Mouse (Mus musculus): Measurements from ENCODE around the gene Lrch1.

GRCm38 (mm10) chr14:74888103-74888502 is 59.6 kb downstream of the Lrch1 start:
- TF ChIP-seq CTCF (conservative IDR thresholded peaks at IDR 0.05; ENCODE audit: low read length) = no peak
- TF ChIP-seq POU5F1 (IDR thresholded peaks at IDR 0.05; ENCODE audit: borderline replicate concordance, low read length) = no peak
- TF ChIP-seq NANOG (IDR thresholded peaks at IDR 0.05; ENCODE audit: borderline replicate concordance, low read length) = no peak

All from E14TG2a.4 (cell line).